Comparison of ENCODE assay signal across 1 mouse cellular context in the genomic region with DNA sequence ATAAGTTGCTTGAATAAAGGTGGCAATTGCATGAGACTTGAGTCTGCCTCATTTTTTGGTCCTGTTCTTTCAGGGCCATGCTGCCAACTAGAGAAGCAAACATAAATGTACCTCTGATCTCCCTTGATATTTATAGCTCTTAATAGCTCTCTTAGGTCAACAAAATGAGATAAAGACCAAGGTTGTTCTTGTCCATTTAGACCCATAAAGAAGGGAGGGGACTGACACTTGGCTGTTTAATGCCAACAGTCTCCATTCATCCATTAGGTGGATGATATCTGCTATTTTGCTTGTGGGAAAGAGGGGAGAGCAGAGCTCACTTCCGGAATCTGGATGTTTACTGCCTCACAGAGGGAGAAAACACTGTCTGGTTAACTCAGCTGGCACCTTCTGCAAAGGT.
TF ChIP-seq lines count a peak whose summit lies in the region.

No protein-coding gene starts in this region.

TF ChIP-seq in myocyte, 11 proteins besides CTCF, POLR2A, EP300 and RAD21 (continued from another document):
- TF ChIP-seq TCF3 (IDR thresholded peaks at IDR 0.05; ENCODE audit: insufficient read length, low read depth): no peak
- TF ChIP-seq SRF (IDR thresholded peaks at IDR 0.05; ENCODE audit: control insufficient read depth, insufficient read length, low read depth): no peak
- TF ChIP-seq MAX (IDR thresholded peaks at IDR 0.05; ENCODE audit: low read depth): no peak
- no peak for TF ChIP-seq E2F4 (IDR thresholded peaks at IDR 0.05; ENCODE audit: insufficient read depth)
- no peak for TF ChIP-seq MYOD1 (IDR thresholded peaks at IDR 0.05; ENCODE audit: control insufficient read depth in 1 of 3, insufficient read length in 2 of 3, low read depth in 2 of 3)
